Mouse (Mus musculus) adrenal gland (tissue): ENCODE measurements around the gene Cfap54.

Source experiments
- intact Hi-C: fragments of 180-260 bp; cut with DNase I; formaldehyde crosslinking; loops from one replicate; pipeline ENCODE4 v1.15.1; 2025

The Cfap54 gene

DNA sequence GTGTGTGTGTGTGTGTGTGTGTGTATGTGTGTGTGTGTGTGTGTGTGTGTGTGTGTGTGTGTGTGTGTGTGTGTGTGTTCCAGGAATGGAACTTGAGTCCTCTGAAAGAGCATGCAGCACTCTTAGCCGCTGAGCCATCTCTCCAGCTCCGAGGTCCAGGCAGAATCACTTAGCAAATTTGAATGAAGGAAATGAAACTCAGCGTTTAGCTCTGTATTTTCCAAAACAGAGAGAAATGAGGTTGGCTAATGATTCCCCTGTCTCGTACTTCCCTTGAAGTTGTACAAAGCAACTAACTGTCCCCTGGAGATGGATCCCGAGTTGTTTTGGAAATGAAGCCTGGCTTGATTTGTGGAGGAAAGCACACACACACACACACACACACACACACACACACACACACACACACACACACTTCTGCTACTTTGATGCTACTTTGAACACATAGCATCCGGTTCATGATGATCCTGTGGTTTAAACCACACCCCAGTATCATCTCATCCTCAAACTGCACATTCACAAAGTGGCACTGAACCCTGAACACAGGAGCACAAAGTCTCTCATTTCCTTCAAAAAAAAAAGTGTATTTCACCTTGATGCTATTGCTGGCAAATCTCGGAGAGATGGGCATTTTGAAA lies 290.4 kb downstream of the Cfap54 start:
- intact Hi-C loops = no loop called here

DNA sequence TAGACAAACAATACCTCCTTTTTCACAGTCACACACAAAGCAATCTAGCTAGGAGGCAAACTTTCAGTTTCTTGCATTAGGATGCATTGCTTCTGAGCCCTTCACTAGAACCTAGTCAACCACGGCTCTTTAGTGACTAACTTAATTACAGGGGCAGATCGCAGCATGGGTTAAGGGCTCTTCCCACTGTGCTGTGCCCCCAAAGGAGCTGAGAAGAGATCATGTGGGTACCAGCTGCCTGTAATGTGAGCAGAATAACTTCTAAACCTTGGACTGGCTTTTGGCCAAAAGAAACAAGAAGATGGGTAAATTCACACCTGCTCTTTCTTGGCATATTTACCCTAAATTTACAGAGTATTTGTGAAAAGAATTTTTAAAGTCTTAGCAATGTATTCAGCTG lies 291.2 kb downstream of the Cfap54 start:
- intact Hi-C loops = no loop called here

DNA sequence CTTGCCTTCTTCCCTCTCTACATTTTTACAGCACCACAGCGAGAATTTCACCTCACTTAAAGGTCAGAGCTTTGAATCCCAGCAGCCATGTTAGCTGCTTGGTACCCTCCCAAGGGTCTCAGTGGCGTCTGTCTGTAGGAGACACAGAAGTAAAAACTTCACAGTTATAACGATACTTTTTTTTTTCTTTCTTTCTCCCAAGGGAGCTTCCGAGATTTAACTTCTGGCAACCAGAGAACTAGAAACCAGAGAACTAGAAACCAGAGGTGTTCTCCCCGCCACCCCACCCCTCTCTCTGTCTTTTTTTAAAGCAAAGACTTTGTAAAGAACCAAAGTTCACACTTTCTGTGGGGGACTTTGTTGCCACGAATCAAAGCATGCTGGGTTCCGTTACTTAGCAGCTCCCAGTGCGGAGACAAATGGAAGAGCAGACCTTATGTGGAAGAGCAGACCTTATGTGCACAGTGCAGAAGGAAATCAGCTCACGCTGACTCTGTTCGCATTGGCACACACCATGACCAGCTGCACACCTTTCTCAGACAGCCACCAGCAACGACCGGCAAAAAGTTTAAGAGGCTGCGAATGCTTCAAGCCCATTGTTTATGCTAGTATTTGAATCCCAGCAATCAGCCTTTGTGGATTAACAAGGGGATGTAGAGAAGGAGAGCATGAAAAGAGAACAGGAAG lies 292.9 kb downstream of the Cfap54 start:
- intact Hi-C loops = no loop called here

DNA sequence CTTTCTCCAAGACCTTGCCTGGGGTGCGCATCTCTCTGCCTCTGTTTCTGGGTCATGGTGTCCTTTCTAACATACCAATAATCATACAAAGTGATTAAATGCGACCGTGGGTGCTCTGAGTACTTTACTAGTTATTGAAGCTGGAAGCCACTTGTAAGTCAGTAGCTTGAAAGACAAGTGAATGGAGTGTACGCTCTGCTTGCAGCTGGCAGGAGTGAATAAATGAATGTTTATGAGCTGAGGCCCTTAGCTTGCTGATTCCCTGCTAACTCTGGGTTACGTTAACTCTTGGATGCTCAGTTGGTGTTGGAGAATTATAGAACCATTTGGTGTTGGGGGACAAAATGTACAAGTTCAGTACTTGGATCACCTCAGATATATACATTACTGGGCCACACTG lies 298.7 kb downstream of the Cfap54 start:
- intact Hi-C loops = no loop called here

DNA sequence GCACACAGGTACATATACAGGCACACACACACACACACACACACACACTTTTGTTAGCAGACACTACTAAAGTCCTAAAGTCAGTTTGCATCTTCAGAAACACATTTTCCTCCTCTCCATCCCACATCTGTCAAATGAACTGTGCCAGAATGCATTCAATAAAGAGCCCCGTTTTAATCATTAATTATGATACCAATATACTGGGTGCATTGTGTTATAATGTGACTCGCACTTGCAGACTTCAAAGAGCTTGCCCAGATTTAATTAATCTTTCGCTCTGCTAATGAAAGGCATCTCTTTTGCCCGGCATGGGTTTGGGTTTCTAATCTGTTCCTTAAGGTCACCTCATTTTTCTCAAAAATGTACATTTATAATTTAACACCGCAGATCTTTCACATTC lies 327.1 kb downstream of the Cfap54 start:
- intact Hi-C loops = no loop called here

DNA sequence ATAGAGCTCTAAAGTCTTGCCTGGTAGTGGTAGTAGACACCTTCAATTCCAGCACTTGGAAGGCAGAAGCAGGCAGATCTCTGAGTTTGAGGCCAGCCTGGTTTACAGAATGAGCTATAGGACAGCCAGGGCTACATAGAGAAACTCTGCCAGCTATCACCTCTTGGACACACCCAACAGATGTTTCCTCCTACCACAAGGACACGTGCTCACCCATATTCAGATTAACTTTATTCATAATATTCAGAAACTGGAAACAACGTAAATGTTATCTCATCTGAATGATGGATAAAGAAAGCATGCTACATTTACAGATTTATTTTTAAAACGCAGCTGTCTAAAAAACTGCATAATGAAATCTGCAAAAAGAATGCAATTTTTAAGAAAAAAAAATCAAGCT lies 351.1 kb downstream of the Cfap54 start:
- intact Hi-C loops = no loop called here

DNA sequence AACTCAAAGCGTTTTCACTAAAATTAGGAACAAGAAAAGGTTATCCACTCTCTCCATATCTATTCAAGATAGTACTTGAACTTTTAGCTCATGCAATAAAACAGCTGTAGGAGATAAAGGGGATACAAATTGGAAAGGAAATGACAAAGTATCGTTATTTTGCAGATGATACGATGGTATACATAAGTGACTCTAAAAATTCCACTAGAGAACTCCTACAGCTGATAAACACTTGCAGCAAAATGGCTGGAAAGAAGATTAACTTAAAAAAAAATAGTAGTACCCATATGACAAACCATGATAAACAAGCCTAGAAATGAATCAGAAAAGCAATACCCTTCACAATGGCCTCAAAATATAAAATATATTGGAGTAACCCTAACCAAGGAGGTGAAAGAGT lies 352.7 kb downstream of the Cfap54 start:
- intact Hi-C loops = loop anchor here (10.0 kb wide), 1 partner anchor 286 kb away; no protein-coding TSS in a partner anchor
